Mouse (Mus musculus): ENCODE results near the gene P4ha1. TPM values are rescaled to one million over a fixed set of nuclear protein-coding genes. Genes with fewer than 3 reads are reported as not detected.

The P4ha1 gene
- polyA plus RNA-seq, 1 experiment from 2014 or later, result 27.9 TPM

- WGBS, result 84% methylated on average over 5 of the region's 5 CpGs
- no peaks in the 10 kb centered on the region for H3K9me3 ChIP-seq (replicated peaks; ENCODE audit: low read length)
- no peak overlapping the region for H3K9ac ChIP-seq (ENCODE audit: low read depth, low read length)
- no peak for ATAC-seq (replicated peaks; ENCODE audit: low FRiP score, low read depth)
- no peak for DNase-seq (ENCODE audit: low spot score)
- no peaks in the 10 kb centered on the region for H3K27me3 ChIP-seq (ENCODE audit: insufficient read depth, low read length)
- no peak overlapping the region for H3K27ac ChIP-seq
- no peaks in the 10 kb centered on the region for H3K36me3 ChIP-seq (ENCODE audit: insufficient read depth, low read length)
- H3K4me2 ChIP-seq (ENCODE audit: low read length), result no peak overlapping the region
- TF ChIP-seq CTCF (IDR thresholded peaks at IDR 0.05; ENCODE audit: low read depth), result no peak
- H3K4me3 ChIP-seq (replicated peaks; ENCODE audit: low read depth, low read length), result no peak overlapping the region
- no peaks in the 10 kb centered on the region for H3K4me1 ChIP-seq (replicated peaks; ENCODE audit: insufficient read depth, low read length)
Measured at GRCm38 (mm10) chr10:59311881-59312280, 11.2 kb upstream of the P4ha1 start.

- 85% methylated on average over 3 of the region's 3 CpGs for WGBS
- Histone ChIP-seq H3K9me3 (replicated peaks; ENCODE audit: low read length) (no peaks in the 10 kb centered on the region), H3K36me3 (ENCODE audit: insufficient read depth, low read length) (no peaks in the 10 kb centered on the region), H3K4me2 (ENCODE audit: low read length) (no peak overlapping the region), H3K4me1 (replicated peaks; ENCODE audit: insufficient read depth, low read length) (peaks cover 3% of the 10 kb centered on the region; the same call in 1 of the 2 replicates), H3K4me3 (replicated peaks; ENCODE audit: low read depth, low read length) (no peak overlapping the region), H3K27me3 (ENCODE audit: insufficient read depth, low read length) (no peaks in the 10 kb centered on the region), H3K9ac (ENCODE audit: low read depth, low read length) (no peak overlapping the region), H3K27ac (no peak overlapping the region)
- DNase-seq (ENCODE audit: low spot score) (no peak), ATAC-seq (replicated peaks; ENCODE audit: low FRiP score, low read depth) (no peak)
- TF ChIP-seq CTCF (IDR thresholded peaks at IDR 0.05; ENCODE audit: low read depth), result no peak
Measured at GRCm38 (mm10) chr10:59321112-59321511, 2.0 kb upstream of the P4ha1 start.

- H3K9ac ChIP-seq (ENCODE audit: low read depth, low read length), result no peak overlapping the region
- DNase-seq (ENCODE audit: low spot score) (no peak), ATAC-seq (replicated peaks; ENCODE audit: low FRiP score, low read depth) (no peak)
- H3K4me2 ChIP-seq (ENCODE audit: low read length), result no peak overlapping the region
- peaks cover 7% of the 10 kb centered on the region; the same call in 1 of the 2 replicates for H3K4me1 ChIP-seq (replicated peaks; ENCODE audit: insufficient read depth, low read length)
- H3K4me3 ChIP-seq (replicated peaks; ENCODE audit: low read depth, low read length), result no peak overlapping the region
- no peaks in the 10 kb centered on the region for H3K9me3 ChIP-seq (replicated peaks; ENCODE audit: low read length)
- H3K27ac ChIP-seq, result peak overlapping the region; percentile 95; the same call in 1 of the 2 replicates
- H3K36me3 ChIP-seq (ENCODE audit: insufficient read depth, low read length), result no peaks in the 10 kb centered on the region
- no peaks in the 10 kb centered on the region for H3K27me3 ChIP-seq (ENCODE audit: insufficient read depth, low read length)
- TF ChIP-seq CTCF (IDR thresholded peaks at IDR 0.05; ENCODE audit: low read depth), result no peak
- 64% methylated on average over 4 of the region's 4 CpGs for WGBS
Measured at GRCm38 (mm10) chr10:59322271-59322670, 825 bp upstream of the P4ha1 start.

GRCm38 (mm10) chr10:59323488-59324161 is 529 bp downstream of the P4ha1 start:
- WGBS, result under 1% methylated on average over 49 of the region's 49 CpGs
- peaks cover 13% of the 10 kb centered on the region; the same call in 1 of the 2 replicates for H3K4me1 ChIP-seq (replicated peaks; ENCODE audit: insufficient read depth, low read length)
- ATAC-seq (replicated peaks; ENCODE audit: low FRiP score, low read depth), result peak; percentile 82
- DNase-seq (ENCODE audit: low spot score), result peak; percentile 80
- H3K27ac ChIP-seq, result peak overlapping the region; percentile 95
- H3K9me3 ChIP-seq (replicated peaks; ENCODE audit: low read length), result no peaks in the 10 kb centered on the region
- no peaks in the 10 kb centered on the region for H3K27me3 ChIP-seq (ENCODE audit: insufficient read depth, low read length)
- no peak for TF ChIP-seq CTCF (IDR thresholded peaks at IDR 0.05; ENCODE audit: low read depth)
- peak overlapping the region; percentile 84 for H3K9ac ChIP-seq (ENCODE audit: low read depth, low read length)
- peak overlapping the region; percentile 76 for H3K4me3 ChIP-seq (replicated peaks; ENCODE audit: low read depth, low read length)
- H3K36me3 ChIP-seq (ENCODE audit: insufficient read depth, low read length), result no peaks in the 10 kb centered on the region
- H3K4me2 ChIP-seq (ENCODE audit: low read length), result peak overlapping the region; percentile 93

DNA sequence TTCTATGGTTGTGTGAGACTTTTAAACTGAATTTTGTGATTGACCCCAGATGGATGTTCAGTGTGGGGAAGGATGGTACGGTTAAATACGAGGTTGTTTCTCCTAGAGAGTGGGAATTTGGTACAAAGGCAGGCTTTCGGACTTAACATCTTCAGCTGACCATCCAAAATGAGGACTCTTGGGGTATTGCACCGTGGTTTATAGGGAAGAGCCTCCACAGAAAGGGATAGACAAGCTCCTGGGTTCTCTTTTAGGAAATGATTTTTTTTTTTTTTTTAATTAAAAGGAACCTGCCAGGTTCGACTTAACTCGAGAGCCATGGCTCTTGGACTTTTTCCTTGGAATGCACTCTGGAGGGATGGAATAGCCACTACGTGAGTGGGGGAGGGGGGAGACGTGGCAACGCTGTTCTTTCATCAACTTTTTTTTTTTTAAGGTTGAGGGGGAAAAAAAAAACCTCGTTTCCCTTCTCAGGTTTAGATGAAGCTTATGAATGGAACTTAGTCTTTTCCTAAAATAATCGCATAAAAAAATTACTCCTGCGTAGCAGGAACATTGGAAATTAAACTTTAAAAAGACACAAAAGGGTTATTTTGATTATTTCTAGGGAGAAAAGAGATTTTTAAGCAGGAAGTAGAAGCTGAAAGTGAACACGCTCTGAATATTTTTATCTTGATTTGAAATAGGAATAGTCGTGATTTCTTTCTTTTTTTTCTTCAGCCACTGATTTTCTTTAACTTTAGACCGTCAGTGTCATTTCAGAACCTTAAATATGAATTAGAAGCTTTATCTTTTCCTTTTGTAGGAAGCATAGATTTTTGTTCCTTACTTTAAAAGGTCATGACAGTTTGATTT is 1.4 kb downstream of the P4ha1 start:
- Histone ChIP-seq H3K9ac (ENCODE audit: low read depth, low read length) (peak overlapping the region; percentile 84), H3K27me3 (ENCODE audit: insufficient read depth, low read length) (no peaks in the 10 kb centered on the region), H3K9me3 (replicated peaks; ENCODE audit: low read length) (no peaks in the 10 kb centered on the region), H3K4me2 (ENCODE audit: low read length) (peak overlapping the region; percentile 93), H3K4me1 (replicated peaks; ENCODE audit: insufficient read depth, low read length) (peaks cover 13% of the 10 kb centered on the region; the same call in 1 of the 2 replicates), H3K4me3 (replicated peaks; ENCODE audit: low read depth, low read length) (peak overlapping the region; percentile 76), H3K36me3 (ENCODE audit: insufficient read depth, low read length) (no peaks in the 10 kb centered on the region), H3K27ac (peak overlapping the region; percentile 95)
- peak; percentile 49 for DNase-seq (ENCODE audit: low spot score)
- no peak for TF ChIP-seq CTCF (IDR thresholded peaks at IDR 0.05; ENCODE audit: low read depth)
- 18% methylated on average over 15 of the region's 15 CpGs for WGBS
- no peak for ATAC-seq (replicated peaks; ENCODE audit: low FRiP score, low read depth)

DNA sequence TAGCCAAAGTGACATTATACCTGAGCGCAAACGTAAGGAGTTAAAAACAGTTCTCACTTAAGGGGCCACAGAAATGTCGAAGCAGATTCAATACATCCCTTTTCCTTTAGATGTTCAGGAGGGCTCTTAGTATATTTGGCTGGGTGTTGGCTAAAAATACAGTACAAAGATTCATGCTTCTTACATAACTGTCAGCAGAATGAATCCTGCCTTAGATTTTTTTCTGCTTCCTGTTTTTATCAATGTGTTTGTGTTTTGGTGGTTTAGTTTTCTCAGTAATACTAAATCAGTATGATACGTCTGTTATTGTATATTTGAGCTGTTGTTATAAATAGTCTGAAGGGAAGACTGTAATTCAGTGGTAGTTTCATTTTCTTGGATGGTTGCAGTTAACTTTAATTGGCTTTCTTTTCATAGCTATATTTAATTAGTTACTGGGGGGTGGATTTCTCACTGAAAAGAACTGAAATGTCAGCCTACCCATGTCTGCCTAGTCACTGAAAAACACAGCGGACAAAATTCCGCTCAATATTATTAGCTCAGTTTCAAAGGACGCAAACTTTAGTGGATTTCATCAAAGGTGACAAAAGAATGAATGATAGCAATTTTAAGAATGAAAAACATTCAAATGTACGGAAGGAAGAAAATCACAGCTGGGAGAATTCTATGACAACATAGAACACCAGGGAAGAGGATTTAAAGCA is 3.7 kb downstream of the P4ha1 start:
- Histone ChIP-seq H3K9me3 (replicated peaks; ENCODE audit: low read length) (no peaks in the 10 kb centered on the region), H3K36me3 (ENCODE audit: insufficient read depth, low read length) (no peaks in the 10 kb centered on the region), H3K9ac (ENCODE audit: low read depth, low read length) (no peak overlapping the region), H3K4me3 (replicated peaks; ENCODE audit: low read depth, low read length) (no peak overlapping the region), H3K4me1 (replicated peaks; ENCODE audit: insufficient read depth, low read length) (peaks cover 13% of the 10 kb centered on the region; the same call in 1 of the 2 replicates), H3K4me2 (ENCODE audit: low read length) (peak overlapping the region; percentile 14; the same call in 1 of the 2 replicates), H3K27me3 (ENCODE audit: insufficient read depth, low read length) (no peaks in the 10 kb centered on the region), H3K27ac (no peak overlapping the region)
- TF ChIP-seq CTCF (IDR thresholded peaks at IDR 0.05; ENCODE audit: low read depth), result no peak
- WGBS, result 75% methylated on average over 8 of the region's 8 CpGs
- no peak for ATAC-seq (replicated peaks; ENCODE audit: low FRiP score, low read depth)
- DNase-seq (ENCODE audit: low spot score), result no peak
